Mouse (Mus musculus) intestine, embryonic 14.5 days (tissue): ENCODE data around the gene AU022751. TPM values are rescaled to one million over a fixed set of nuclear protein-coding genes. Genes with fewer than 3 reads are reported as not detected.
"Not testable (repeated sequence)": the region's sequence is repeated elsewhere in the genome, so short reads cannot be mapped to it uniquely, and the experiment has no call there.

Experiments used
- ATAC-seq: fragments of 200-750 bp; cut with Nextera tagmentation; replicated peaks from 2 replicates; pipeline ENCODE4 v1.8.0; 2017; ENCODE audit warnings: low read depth, moderate number of reproducible peaks, moderate TSS enrichment, moderate library complexity; ENCODE audit not compliant: low FRiP score, low TSS enrichment
- DNase-seq: peaks from one replicate; pipeline ENCODE4 v3.0.0-alpha.2; 2018; ENCODE audit warnings: low spot score
- H3K27ac ChIP-seq: fragments of 300-500 bp; sonication (generic); 2 replicates; pipeline ENCODE4 v1.5.1; 2014; ENCODE audit warnings: low read depth, mild to moderate bottlenecking, control low read depth
- H3K27me3 ChIP-seq: fragments of 300-500 bp; sonication (generic); replicated peaks from 2 replicates; pipeline ENCODE4 v1.6.1; 2014; ENCODE audit warnings: low read length, control low read depth; ENCODE audit not compliant: control insufficient read depth, insufficient read depth
- H3K36me3 ChIP-seq: fragments of 300-500 bp; sonication (generic); 2 replicates; pipeline ENCODE4 v1.6.1; 2014; ENCODE audit warnings: low read length, control low read depth; ENCODE audit not compliant: control insufficient read depth, insufficient read depth
- H3K4me1 ChIP-seq: fragments of 300-500 bp; sonication (generic); replicated peaks from 2 replicates; pipeline ENCODE4 v1.6.1; 2014; ENCODE audit warnings: low read length, control low read depth, mixed read lengths; ENCODE audit not compliant: control insufficient read depth, insufficient read depth
- H3K4me2 ChIP-seq: fragments of 300-500 bp; sonication (generic); 2 replicates; pipeline ENCODE4 v1.6.1; 2014; ENCODE audit warnings: low read length
- H3K4me3 ChIP-seq: fragments of 300-500 bp; sonication (generic); 2 replicates; pipeline ENCODE4 v1.5.1; 2014; ENCODE audit warnings: low read depth, low read length, control low read depth, mixed read lengths
- H3K9ac ChIP-seq: fragments of 300-500 bp; sonication (generic); 2 replicates; pipeline ENCODE4 v1.6.1; 2014; ENCODE audit warnings: mild to moderate bottlenecking, low read length
- H3K9me3 ChIP-seq: fragments of 300-500 bp; sonication (generic); 2 replicates; pipeline ENCODE4 v1.6.1; 2016; ENCODE audit warnings: low read length, control low read depth; ENCODE audit not compliant: control insufficient read depth
- WGBS: fragments of 180-500 bp; shearing (Covaris S2); extraction: QIAGEN DNeasy Blood & Tissue Kit; methylation state at CpG from one replicate; pipeline ENCODE4 v1.1.7; 2014; 5-methylcytosine and 5-hydroxymethylcytosine counted together
- polyA plus RNA-seq: library from polyadenylated mRNA; unstranded; fragments of >200 nt; fragmentation: Nextera tagmentation; extraction: Ambion mirVana; gene quantifications from 2 replicates; pipeline ENCODE4 v1.2.1, GENCODE M21; 2014

The AU022751 gene
- not detected in 2 replicates for polyA plus RNA-seq

GRCm38 (mm10) chrX:6082954-6083680 lies at the start of gene AU022751:
TSS of gene AU022751 (minus strand) at chrX:6083419.
- H3K27me3 ChIP-seq: no peaks in the 10 kb centered on the region

GRCm38 (mm10) chrX:6091996-6092757 lies 9.0 kb upstream of the AU022751 start:
- Histone ChIP-seq H3K27ac (no peak overlapping the region), H3K36me3 (no peaks in the 10 kb centered on the region), H3K4me1 (no peaks in the 10 kb centered on the region), H3K9me3 (no peaks in the 10 kb centered on the region), H3K4me3 (peak overlapping the region; percentile 15; the same call in 1 of the 2 replicates), H3K4me2 (peak overlapping the region; percentile 37), H3K9ac (no peak overlapping the region), H3K27me3 (no peaks in the 10 kb centered on the region)
- DNase-seq: peak; percentile 52
- WGBS: 12% methylated on average over 25 of the region's 30 CpGs
- peak; percentile 75; the same call in 1 of the 2 replicates for ATAC-seq

More at GRCm38 (mm10) chrX:6082954-6083680, at the start of gene AU022751:
- WGBS: 90% methylated on average over 38 of the region's 39 CpGs
- ATAC-seq (no peak), DNase-seq (no peak)
- Histone ChIP-seq H3K9me3 (peaks cover 17% of the 10 kb centered on the region), H3K27ac (no peak within 1 kb of the TSS), H3K4me2 (no peak within 1 kb of the TSS), H3K36me3 (no peaks in the 10 kb centered on the region), H3K9ac (no peak within 1 kb of the TSS), H3K4me1 (no peaks in the 10 kb centered on the region), H3K4me3 (no peak within 1 kb of the TSS)

- H3K4me2 ChIP-seq: peak overlapping the region; percentile 37
- H3K36me3 ChIP-seq: no peaks in the 10 kb centered on the region
- ATAC-seq (no peak), DNase-seq (no peak)
- no peak overlapping the region for H3K9ac ChIP-seq
- H3K27ac ChIP-seq: no peak overlapping the region
- peak overlapping the region; percentile 15; the same call in 1 of the 2 replicates for H3K4me3 ChIP-seq
- WGBS: 23% methylated on average over 12 of the region's 12 CpGs
- H3K9me3 ChIP-seq: no peaks in the 10 kb centered on the region
- H3K4me1 ChIP-seq: no peaks in the 10 kb centered on the region
- no peaks in the 10 kb centered on the region for H3K27me3 ChIP-seq
These were observed 8.3 kb upstream of the AU022751 start for GRCm38 (mm10) chrX:6091547-6091946.

GRCm38 (mm10) chrX:6061563-6061962 lies 21.7 kb downstream of the AU022751 start:
- Histone ChIP-seq H3K4me1 (no peaks in the 10 kb centered on the region), H3K9ac (no peak overlapping the region), H3K36me3 (no peaks in the 10 kb centered on the region), H3K27me3 (no peaks in the 10 kb centered on the region), H3K9me3 (no peaks in the 10 kb centered on the region), H3K27ac (no peak overlapping the region), H3K4me2 (no peak overlapping the region), H3K4me3 (no peak overlapping the region)
- ATAC-seq: no peak
- WGBS: 67% methylated on average over 1 of the region's 1 CpGs
- DNase-seq: no peak

GRCm38 (mm10) chrX:6047936-6048614 lies 35.1 kb downstream of the AU022751 start:
- not testable (repeated sequence) for DNase-seq, H3K27me3 ChIP-seq, H3K4me1 ChIP-seq, H3K9me3 ChIP-seq, H3K27ac ChIP-seq, H3K9ac ChIP-seq, H3K36me3 ChIP-seq
- peak overlapping the region; percentile 13; the same call in 1 of the 2 replicates for H3K4me3 ChIP-seq
- peak overlapping the region; percentile 41 for H3K4me2 ChIP-seq
- peak; percentile 78 for ATAC-seq
- WGBS: 9% methylated on average over 7 of the region's 60 CpGs

- H3K27me3 ChIP-seq, H3K27ac ChIP-seq, H3K9me3 ChIP-seq, DNase-seq, H3K4me1 ChIP-seq, H3K36me3 ChIP-seq, H3K9ac ChIP-seq: not testable (repeated sequence)
- Histone ChIP-seq H3K4me3 (peak within 1 kb of the TSS; percentile 13; the same call in 1 of the 2 replicates), H3K4me2 (peak within 1 kb of the TSS; percentile 41; the same call in 1 of the 2 replicates)
- peak; percentile 91 for ATAC-seq
- 9% methylated on average over 12 of the region's 121 CpGs for WGBS
These were observed 35.9 kb downstream of the AU022751 start, which contains the start of gene Nudt11 for GRCm38 (mm10) chrX:6047066-6047935. TSS of gene Nudt11 (plus strand) at chrX:6047453.
